Mouse (Mus musculus): Measurements from ENCODE around the gene Cd164l2.

Gene Cd164l2

GRCm38 (mm10) chr4:133211751-133212561 is at the start of gene Cd164l2, which contains the start of gene Gpr3:
TSS of gene Cd164l2 (plus strand) at chr4:133212131.
TSS of gene Gpr3 (minus strand) at chr4:133212536.
- no peak for DNase-seq (ENCODE audit: low read depth in 1 of 2, low spot score in 2 of 2)

GRCm38 (mm10) chr4:133162196-133162595 is 49.7 kb upstream of the Cd164l2 start:
- no peak for DNase-seq (ENCODE audit: low read depth in 1 of 2, low spot score in 2 of 2)

GRCm38 (mm10) chr4:133166773-133167172 is 45.2 kb upstream of the Cd164l2 start:
- DNase-seq (ENCODE audit: low read depth in 1 of 2, low spot score in 2 of 2) = no peak

GRCm38 (mm10) chr4:133169237-133170055 is 42.5 kb upstream of the Cd164l2 start:
- DNase-seq (ENCODE audit: low read depth in 1 of 2, low spot score in 2 of 2) = peak; percentile 64 to 74

- peak; percentile 71 for DNase-seq (ENCODE audit: low read depth in 1 of 2, low spot score in 2 of 2)
Observed at GRCm38 (mm10) chr4:133170056-133170524, 41.8 kb upstream of the Cd164l2 start.

- DNase-seq (ENCODE audit: low read depth in 1 of 2, low spot score in 2 of 2) = no peak
Observed at GRCm38 (mm10) chr4:133170616-133171015, 41.3 kb upstream of the Cd164l2 start.

GRCm38 (mm10) chr4:133172451-133172850 is 39.5 kb upstream of the Cd164l2 start:
- no peak for DNase-seq (ENCODE audit: low read depth in 1 of 2, low spot score in 2 of 2)

- DNase-seq (ENCODE audit: low read depth in 1 of 2, low spot score in 2 of 2) = no peak
Observed at GRCm38 (mm10) chr4:133174361-133174760, 37.6 kb upstream of the Cd164l2 start.

GRCm38 (mm10) chr4:133175274-133175673 is 36.7 kb upstream of the Cd164l2 start:
- DNase-seq (ENCODE audit: low read depth in 1 of 2, low spot score in 2 of 2) = no peak

GRCm38 (mm10) chr4:133175998-133176760 is 35.8 kb upstream of the Cd164l2 start:
- no peak for DNase-seq (ENCODE audit: low read depth in 1 of 2, low spot score in 2 of 2)

GRCm38 (mm10) chr4:133176761-133177403 is 35.0 kb upstream of the Cd164l2 start:
- DNase-seq (ENCODE audit: low read depth in 1 of 2, low spot score in 2 of 2) = no peak

GRCm38 (mm10) chr4:133178305-133178704 is 33.6 kb upstream of the Cd164l2 start:
- DNase-seq (ENCODE audit: low read depth in 1 of 2, low spot score in 2 of 2) = no peak

GRCm38 (mm10) chr4:133179258-133179657 is 32.7 kb upstream of the Cd164l2 start:
- DNase-seq (ENCODE audit: low read depth in 1 of 2, low spot score in 2 of 2) = no peak

GRCm38 (mm10) chr4:133182439-133183033 is 29.4 kb upstream of the Cd164l2 start:
- DNase-seq (ENCODE audit: low read depth in 1 of 2, low spot score in 2 of 2) = no peak

GRCm38 (mm10) chr4:133184031-133184897 is 27.7 kb upstream of the Cd164l2 start:
- no peak for DNase-seq (ENCODE audit: low read depth in 1 of 2, low spot score in 2 of 2)

GRCm38 (mm10) chr4:133184898-133185665 is 26.8 kb upstream of the Cd164l2 start:
- no peak for DNase-seq (ENCODE audit: low read depth in 1 of 2, low spot score in 2 of 2)

- no peak for DNase-seq (ENCODE audit: low read depth in 1 of 2, low spot score in 2 of 2)
Observed at GRCm38 (mm10) chr4:133185893-133186292, 26.0 kb upstream of the Cd164l2 start.

- no peak for DNase-seq (ENCODE audit: low read depth in 1 of 2, low spot score in 2 of 2)
Observed at GRCm38 (mm10) chr4:133186856-133187255, 25.1 kb upstream of the Cd164l2 start.

GRCm38 (mm10) chr4:133189396-133189795 is 22.5 kb upstream of the Cd164l2 start:
- no peak for DNase-seq (ENCODE audit: low read depth in 1 of 2, low spot score in 2 of 2)
